Mouse (Mus musculus): Measurements from ENCODE around the gene Klrk1. TPM values are rescaled to one million over a fixed set of nuclear protein-coding genes. Genes with fewer than 3 reads are reported as not detected.
"Not testable (repeated sequence)": the region's sequence is repeated elsewhere in the genome, so short reads cannot be mapped to it uniquely, and the experiment has no call there.

Klrk1 gene
- total RNA-seq (2014; rRNA removed), result not detected in 2 replicates
- 0.07 TPM in 1 of 2 replicates, not detected in the other for polyA plus RNA-seq (2015; fragmentation: Nextera tagmentation; extraction: Ambion mirVana)

- Histone ChIP-seq H3K4me2 (ENCODE audit: low read depth, low read length, poor library complexity, severe bottlenecking) (no peak within 1 kb of the TSS), H3K4me1 (ENCODE audit: insufficient read depth, low read length) (no peaks in the 10 kb centered on the region), H3K27ac (ENCODE audit: low read depth, low read length) (no peak within 1 kb of the TSS), H3K4me3 (ENCODE audit: low read depth, low read length) (no peak within 1 kb of the TSS), H3K36me3 (ENCODE audit: insufficient read depth, low read length) (no peaks in the 10 kb centered on the region), H3K9me3 (ENCODE audit: low read length) (no peaks in the 10 kb centered on the region), H3K9ac (replicated peaks; ENCODE audit: low read length, poor library complexity, severe bottlenecking) (no peak within 1 kb of the TSS), H3K27me3 (ENCODE audit: insufficient read depth, low read length) (no peaks in the 10 kb centered on the region)
- DNase-seq (ENCODE audit: low spot score), result no peak
- 85% methylated on average over 4 of the region's 4 CpGs for WGBS
- ATAC-seq (ENCODE audit: low FRiP score), result no peak
- TF ChIP-seq CTCF (IDR thresholded peaks at IDR 0.05), result no peak
Measured at GRCm38 (mm10) chr6:129623735-129624134, at the start of gene Klrk1. Gene Klrk1 (minus strand): TSS chr6:129623864.

- not testable (repeated sequence) for H3K4me1 ChIP-seq (ENCODE audit: insufficient read depth, low read length); H3K27ac ChIP-seq (ENCODE audit: low read depth, low read length); H3K36me3 ChIP-seq (ENCODE audit: insufficient read depth, low read length); DNase-seq (ENCODE audit: low spot score); H3K9ac ChIP-seq (replicated peaks; ENCODE audit: low read length, poor library complexity, severe bottlenecking); H3K4me3 ChIP-seq (ENCODE audit: low read depth, low read length); H3K27me3 ChIP-seq (ENCODE audit: insufficient read depth, low read length); H3K9me3 ChIP-seq (ENCODE audit: low read length); ATAC-seq (ENCODE audit: low FRiP score); H3K4me2 ChIP-seq (ENCODE audit: low read depth, low read length, poor library complexity, severe bottlenecking)
- no CpG with 5 or more reads among the region's 3 CpGs for WGBS
Measured at GRCm38 (mm10) chr6:129661301-129661700, 37.6 kb upstream of the Klrk1 start.

DNA sequence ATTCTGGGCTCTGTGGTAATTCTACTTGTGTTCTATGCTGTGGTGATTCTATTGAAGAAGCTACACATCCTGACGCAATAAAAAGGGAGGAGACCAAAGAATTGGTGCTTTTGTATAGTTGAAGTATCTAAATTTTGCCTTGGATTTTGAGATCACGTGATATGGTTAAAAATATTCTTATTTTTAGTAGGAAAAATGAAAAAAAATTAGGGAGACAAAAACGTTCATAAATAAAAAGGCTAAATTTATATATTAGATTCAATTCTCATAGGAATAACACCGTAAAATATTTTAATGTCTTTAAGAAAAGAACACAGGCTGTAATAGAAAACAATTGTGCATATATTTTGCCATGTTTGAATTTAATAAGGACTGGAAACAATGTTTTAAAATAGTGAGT, 36.9 kb upstream of the Klrk1 start, which contains the start of gene Klrc2:
Gene Klrc2 (minus strand): TSS at position 101 of the 400 bp plus-strand sequence.
- not testable (repeated sequence) for H3K9me3 ChIP-seq (ENCODE audit: low read length); H3K4me3 ChIP-seq (ENCODE audit: low read depth, low read length); H3K27ac ChIP-seq (ENCODE audit: low read depth, low read length); H3K4me2 ChIP-seq (ENCODE audit: low read depth, low read length, poor library complexity, severe bottlenecking); H3K27me3 ChIP-seq (ENCODE audit: insufficient read depth, low read length); H3K36me3 ChIP-seq (ENCODE audit: insufficient read depth, low read length); DNase-seq (ENCODE audit: low spot score); H3K4me1 ChIP-seq (ENCODE audit: insufficient read depth, low read length); H3K9ac ChIP-seq (replicated peaks; ENCODE audit: low read length, poor library complexity, severe bottlenecking); ATAC-seq (ENCODE audit: low FRiP score)
- WGBS, result 81% methylated on average over 4 of the region's 4 CpGs

- not testable (repeated sequence) for H3K27ac ChIP-seq (ENCODE audit: low read depth, low read length); H3K4me3 ChIP-seq (ENCODE audit: low read depth, low read length); DNase-seq (ENCODE audit: low spot score); H3K9ac ChIP-seq (replicated peaks; ENCODE audit: low read length, poor library complexity, severe bottlenecking); ATAC-seq (ENCODE audit: low FRiP score); H3K4me2 ChIP-seq (ENCODE audit: low read depth, low read length, poor library complexity, severe bottlenecking); H3K4me1 ChIP-seq (ENCODE audit: insufficient read depth, low read length); H3K36me3 ChIP-seq (ENCODE audit: insufficient read depth, low read length); H3K9me3 ChIP-seq (ENCODE audit: low read length); H3K27me3 ChIP-seq (ENCODE audit: insufficient read depth, low read length)
- no CpG with 5 or more reads among the region's 3 CpGs for WGBS
Measured at GRCm38 (mm10) chr6:129644054-129644453, 20.4 kb upstream of the Klrk1 start.

- not testable (repeated sequence) for H3K4me3 ChIP-seq (ENCODE audit: low read depth, low read length); DNase-seq (ENCODE audit: low spot score); H3K27me3 ChIP-seq (ENCODE audit: insufficient read depth, low read length); H3K9ac ChIP-seq (replicated peaks; ENCODE audit: low read length, poor library complexity, severe bottlenecking); H3K27ac ChIP-seq (ENCODE audit: low read depth, low read length); H3K4me1 ChIP-seq (ENCODE audit: insufficient read depth, low read length); H3K4me2 ChIP-seq (ENCODE audit: low read depth, low read length, poor library complexity, severe bottlenecking); H3K9me3 ChIP-seq (ENCODE audit: low read length); H3K36me3 ChIP-seq (ENCODE audit: insufficient read depth, low read length); ATAC-seq (ENCODE audit: low FRiP score)
- whole genome bisulfite sequencing, result 89% methylated on average over 3 of the region's 3 CpGs
Measured at GRCm38 (mm10) chr6:129643237-129643636, 19.6 kb upstream of the Klrk1 start, which contains the start of gene Klrc3. Gene Klrc3 (minus strand): TSS chr6:129643337.

DNA sequence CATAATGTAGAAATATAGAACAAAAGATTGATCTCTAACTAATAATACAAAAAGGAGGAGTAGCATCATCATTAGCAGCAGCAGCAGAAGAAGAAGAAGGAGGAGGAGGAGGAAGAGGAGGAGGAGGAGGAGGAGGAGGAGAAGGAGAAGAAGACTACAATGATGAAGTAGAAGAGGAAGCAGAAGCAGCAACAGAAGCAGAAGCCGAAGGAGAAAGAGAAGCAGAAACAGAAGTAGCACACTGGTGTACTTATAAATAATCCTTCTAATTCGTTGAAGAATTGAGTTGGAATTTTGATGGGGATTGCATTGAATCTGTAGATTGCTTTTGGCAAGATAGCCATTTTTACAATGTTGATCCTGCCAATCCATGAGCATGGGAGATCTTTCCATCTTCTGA, 7.4 kb upstream of the Klrk1 start:
- 84% methylated on average over 2 of the region's 2 CpGs for WGBS
- not testable (repeated sequence) for H3K27ac ChIP-seq (ENCODE audit: low read depth, low read length); DNase-seq (ENCODE audit: low spot score); H3K4me1 ChIP-seq (ENCODE audit: insufficient read depth, low read length); H3K36me3 ChIP-seq (ENCODE audit: insufficient read depth, low read length); H3K4me2 ChIP-seq (ENCODE audit: low read depth, low read length, poor library complexity, severe bottlenecking); ATAC-seq (ENCODE audit: low FRiP score); H3K9me3 ChIP-seq (ENCODE audit: low read length); H3K4me3 ChIP-seq (ENCODE audit: low read depth, low read length); H3K27me3 ChIP-seq (ENCODE audit: insufficient read depth, low read length); H3K9ac ChIP-seq (replicated peaks; ENCODE audit: low read length, poor library complexity, severe bottlenecking)

Data from midbrain, postnatal 0 days (tissue).